ENCODE assay signal across 12 mouse cellular contexts in genomic region chr8:127330258-127331187, GRCm38 (mm10).
DNase-seq lines count a peak whose midpoint lies in the region; ATAC-seq and TF ChIP-seq lines count a peak whose summit lies in the region.
"Had no signal": no experiment of that assay in that cellular context is flagged by ENCODE, and none has a peak within 500 bp of the region (broad histone marks: within the 10 kb centered on the region; RNA-seq: fewer than 3 reads in every experiment).

No protein-coding gene starts in this region.

- no peak overlapping the region for H3K4me3 ChIP-seq in hindbrain, embryonic 10.5 days
- no peak overlapping the region for H3K4me3 ChIP-seq in hindbrain, postnatal 0 days (ENCODE audit: low read length)
- H3K4me3 ChIP-seq in midbrain, embryonic 15.5 days = no peak overlapping the region
- H3K4me3 ChIP-seq: lung, embryonic 15.5 days had no signal

- DNase-seq in hindbrain, embryonic 10.5 days (ENCODE audit: low spot score) = peak; percentile 12
- DNase-seq in hindbrain, postnatal 0 days (ENCODE audit: low spot score) = no peak
- peak; percentile 56 for DNase-seq in c-Kit-positive CD71-negative TER-119-negative erythroid progenitor cells, embryonic 14.5 days (ENCODE audit: low read depth)
- DNase-seq in kidney, postnatal 10 days = no peak
- no peak for DNase-seq in kidney, adult 18-20 months
- DNase-seq in left cerebral cortex, adult 18-20 months (ENCODE audit: low spot score in 2 of 2) = no peak
- DNase-seq: adrenal gland, adult 2 months; cerebellum, adult 9-11 months had no signal

- H3K4me1 ChIP-seq in hindbrain, embryonic 10.5 days (replicated peaks) = peaks cover 16% of the 10 kb centered on the region
- peaks cover 7% of the 10 kb centered on the region; the same call in 1 of the 2 replicates for H3K4me1 ChIP-seq in hindbrain, postnatal 0 days (ENCODE audit: insufficient read depth, low read length)
- peaks cover 21% of the 10 kb centered on the region for H3K4me1 ChIP-seq in midbrain, embryonic 15.5 days
- H3K4me1 ChIP-seq: lung, embryonic 15.5 days had no signal

- 43% methylated on average over 12 of the region's 12 CpGs for WGBS in hindbrain, embryonic 10.5 days
- WGBS in hindbrain, postnatal 0 days = 46% methylated on average over 12 of the region's 12 CpGs
- WGBS in midbrain, embryonic 15.5 days = 35% methylated on average over 12 of the region's 12 CpGs

- TF ChIP-seq CTCF in hindbrain, postnatal 0 days (IDR thresholded peaks at IDR 0.05; ENCODE audit: low read depth) = no peak

- no peaks in the 10 kb centered on the region for H3K27me3 ChIP-seq in hindbrain, embryonic 10.5 days (ENCODE audit: insufficient read depth, poor library complexity, severe bottlenecking)
- no peaks in the 10 kb centered on the region for H3K27me3 ChIP-seq in hindbrain, postnatal 0 days (ENCODE audit: insufficient read depth, low read length)
- H3K27me3 ChIP-seq in midbrain, embryonic 15.5 days (replicated peaks) = no peaks in the 10 kb centered on the region
- H3K27me3 ChIP-seq: lung, embryonic 15.5 days had no signal

- H3K9ac ChIP-seq in hindbrain, postnatal 0 days (replicated peaks; ENCODE audit: low read length) = no peak overlapping the region
- no peak overlapping the region for H3K9ac ChIP-seq in midbrain, embryonic 15.5 days
- H3K9ac ChIP-seq: lung, embryonic 15.5 days had no signal

- H3K36me3 ChIP-seq in hindbrain, embryonic 10.5 days = no peaks in the 10 kb centered on the region
- no peaks in the 10 kb centered on the region for H3K36me3 ChIP-seq in hindbrain, postnatal 0 days (ENCODE audit: insufficient read depth, low read length)
- no peaks in the 10 kb centered on the region for H3K36me3 ChIP-seq in midbrain, embryonic 15.5 days (replicated peaks)
- H3K36me3 ChIP-seq: G1E; lung, embryonic 15.5 days had no signal

- no peaks in the 10 kb centered on the region for H3K9me3 ChIP-seq in hindbrain, embryonic 10.5 days
- H3K9me3 ChIP-seq in hindbrain, postnatal 0 days (ENCODE audit: low read length) = no peaks in the 10 kb centered on the region
- no peaks in the 10 kb centered on the region for H3K9me3 ChIP-seq in midbrain, embryonic 15.5 days
- H3K9me3 ChIP-seq: lung, embryonic 15.5 days had no signal

- no peak overlapping the region for H3K4me2 ChIP-seq in hindbrain, postnatal 0 days (ENCODE audit: low read depth, low read length)
- H3K4me2 ChIP-seq in midbrain, embryonic 15.5 days = no peak overlapping the region
- H3K4me2 ChIP-seq: lung, embryonic 15.5 days had no signal

- no peak for ATAC-seq in hindbrain, postnatal 0 days
- peak; percentile 96 to 98 for ATAC-seq in hematopoietic stem cell, adult 5-6 weeks (replicated peaks in 1 of 2; ENCODE audit: insufficient read depth in 1 of 2, low FRiP score in 2 of 2, low TSS enrichment in 1 of 2, low read depth in 1 of 2, poor library complexity in 2 of 2, severe bottlenecking in 2 of 2)
- ATAC-seq in midbrain, embryonic 15.5 days (replicated peaks) = peak; percentile 66

- H3K27ac ChIP-seq in hindbrain, embryonic 10.5 days = no peak overlapping the region
- H3K27ac ChIP-seq in hindbrain, postnatal 0 days = no peak overlapping the region
- no peak overlapping the region for H3K27ac ChIP-seq in midbrain, embryonic 15.5 days
- H3K27ac ChIP-seq: lung, embryonic 15.5 days had no signal

Comparison
In these comparisons a context has a peak if more than half of its experiments do, and no peak if none do; other contexts are left out.
1. DNase-seq: peak in hindbrain, embryonic 10.5 days (single experiment) and c-Kit-positive CD71-negative TER-119-negative erythroid progenitor cells, embryonic 14.5 days (single experiment); none in hindbrain, postnatal 0 days (single experiment), kidney, postnatal 10 days (single experiment), kidney, adult 18-20 months (single experiment) and left cerebral cortex, adult 18-20 months (0 of 2).